Mouse (Mus musculus) intestine, postnatal 0 days (tissue): ENCODE results near the gene Ces2h. TPM values are rescaled to one million over a fixed set of nuclear protein-coding genes. Genes with fewer than 3 reads are reported as not detected.

Source experiments
- ATAC-seq: fragments of 200-750 bp; cut with Nextera tagmentation; 2 replicates; pipeline ENCODE4 v1.8.0; 2017; ENCODE audit warnings: mild to moderate bottlenecking, moderate TSS enrichment, moderate library complexity
- H3K27ac ChIP-seq: fragments of 300-500 bp; sonication (generic); 2 replicates; pipeline ENCODE4 v1.5.1; 2014; ENCODE audit warnings: mild to moderate bottlenecking, low read depth, low read length, moderate library complexity
- H3K27me3 ChIP-seq: fragments of 300-500 bp; sonication (generic); replicated peaks from 2 replicates; pipeline ENCODE4 v1.6.1; 2014; ENCODE audit warnings: low read length, mixed read lengths; ENCODE audit not compliant: control insufficient read depth, insufficient read depth
- H3K36me3 ChIP-seq: fragments of 300-500 bp; sonication (generic); 2 replicates; pipeline ENCODE4 v1.6.1; 2014; ENCODE audit warnings: mild to moderate bottlenecking, moderate library complexity; ENCODE audit not compliant: control insufficient read depth, insufficient read depth
- H3K4me1 ChIP-seq: fragments of 300-500 bp; sonication (generic); replicated peaks from 2 replicates; pipeline ENCODE4 v1.6.1; 2014; ENCODE audit warnings: antibody characterized with exemption, low read length, mixed read lengths; ENCODE audit not compliant: control insufficient read depth, insufficient read depth
- H3K4me2 ChIP-seq: fragments of 300-500 bp; sonication (generic); replicated peaks from 2 replicates; pipeline ENCODE4 v1.6.1; 2014; ENCODE audit warnings: low read depth, mild to moderate bottlenecking, moderate library complexity
- H3K4me3 ChIP-seq: fragments of 300-500 bp; sonication (generic); 2 replicates; pipeline ENCODE4 v1.5.1; 2014; ENCODE audit warnings: low read depth, low read length
- H3K9ac ChIP-seq: fragments of 300-500 bp; sonication (generic); 2 replicates; pipeline ENCODE4 v1.6.1; 2014; ENCODE audit warnings: mild to moderate bottlenecking, low read depth, low read length
- H3K9me3 ChIP-seq: fragments of 300-500 bp; sonication (generic); 2 replicates; pipeline ENCODE4 v1.6.1; 2016; ENCODE audit warnings: mixed run types; ENCODE audit not compliant: control insufficient read depth
- CTCF ChIP-seq: sonication (generic); IDR thresholded peaks from 2 replicates; pipeline ENCODE4 v1.5.1; 2016; ENCODE audit warnings: low read depth, mild to moderate bottlenecking, control low read depth, antibody characterized with exemption, moderate library complexity
- WGBS: fragments of 180-500 bp; shearing (Covaris S2); extraction: QIAGEN DNeasy Blood & Tissue Kit; methylation state at CpG from one replicate; pipeline ENCODE4 v1.1.7; 2014; 5-methylcytosine and 5-hydroxymethylcytosine counted together
- polyA plus RNA-seq: library from polyadenylated mRNA; unstranded; fragments of >200 nt; fragmentation: Nextera tagmentation; extraction: Ambion mirVana; gene quantifications from 2 replicates; pipeline ENCODE4 v1.2.1, GENCODE M21; 2015

Gene Ces2h
- polyA plus RNA-seq, 1 experiment from 2014 or later = not detected

- H3K4me2 ChIP-seq = no peak overlapping the region
- 0 out of 2 replicates have a peak, but pooled peaks have one; percentile 43 for ATAC-seq
- H3K9me3 ChIP-seq = no peaks in the 10 kb centered on the region
- H3K36me3 ChIP-seq = no peaks in the 10 kb centered on the region
- H3K27ac ChIP-seq = no peak overlapping the region
- H3K9ac ChIP-seq = no peak overlapping the region
- H3K27me3 ChIP-seq = no peaks in the 10 kb centered on the region
- TF ChIP-seq CTCF = no peak
- WGBS = 50% methylated on average over 6 of the region's 6 CpGs
- H3K4me1 ChIP-seq = peaks cover 6% of the 10 kb centered on the region; the same call in 1 of the 2 replicates
- H3K4me3 ChIP-seq = no peak overlapping the region
Observed at GRCm38 (mm10) chr8:104998191-104998590, 2.5 kb upstream of the Ces2h start.

- no peaks in the 10 kb centered on the region for H3K27me3 ChIP-seq
- no peak overlapping the region for H3K4me2 ChIP-seq
- TF ChIP-seq CTCF = no peak
- ATAC-seq = peak; percentile 48; the same call in 1 of the 2 replicates
- no peak overlapping the region for H3K27ac ChIP-seq
- H3K9me3 ChIP-seq = no peaks in the 10 kb centered on the region
- H3K9ac ChIP-seq = no peak overlapping the region
- WGBS = 51% methylated on average over 6 of the region's 6 CpGs
- no peaks in the 10 kb centered on the region for H3K36me3 ChIP-seq
- no peak overlapping the region for H3K4me3 ChIP-seq
- peaks cover 6% of the 10 kb centered on the region; the same call in 1 of the 2 replicates for H3K4me1 ChIP-seq
Observed at GRCm38 (mm10) chr8:104999183-104999582, 1.5 kb upstream of the Ces2h start.

GRCm38 (mm10) chr8:105010000-105010399 lies 9.3 kb downstream of the Ces2h start:
- no peak for TF ChIP-seq CTCF
- no peaks in the 10 kb centered on the region for H3K36me3 ChIP-seq
- no peak overlapping the region for H3K27ac ChIP-seq
- WGBS = 55% methylated on average over 2 of the region's 2 CpGs
- H3K9me3 ChIP-seq = no peaks in the 10 kb centered on the region
- no peak overlapping the region for H3K4me3 ChIP-seq
- no peak for ATAC-seq
- H3K4me2 ChIP-seq = no peak overlapping the region
- no peaks in the 10 kb centered on the region for H3K4me1 ChIP-seq
- H3K27me3 ChIP-seq = no peaks in the 10 kb centered on the region
- no peak overlapping the region for H3K9ac ChIP-seq

GRCm38 (mm10) chr8:105011136-105011535 lies 10.5 kb downstream of the Ces2h start:
- H3K9me3 ChIP-seq = no peaks in the 10 kb centered on the region
- peak; percentile 50 for TF ChIP-seq CTCF
- H3K9ac ChIP-seq = no peak overlapping the region
- H3K4me1 ChIP-seq = no peaks in the 10 kb centered on the region
- no peaks in the 10 kb centered on the region for H3K27me3 ChIP-seq
- H3K4me3 ChIP-seq = no peak overlapping the region
- 80% methylated on average over 12 of the region's 12 CpGs for WGBS
- H3K36me3 ChIP-seq = no peaks in the 10 kb centered on the region
- H3K27ac ChIP-seq = no peak overlapping the region
- ATAC-seq = no peak
- H3K4me2 ChIP-seq = no peak overlapping the region

GRCm38 (mm10) chr8:105014391-105014790 lies 13.7 kb downstream of the Ces2h start:
- Histone ChIP-seq H3K4me1 (no peaks in the 10 kb centered on the region), H3K36me3 (no peaks in the 10 kb centered on the region), H3K9me3 (no peaks in the 10 kb centered on the region), H3K4me3 (no peak overlapping the region), H3K4me2 (no peak overlapping the region), H3K27ac (no peak overlapping the region), H3K27me3 (no peaks in the 10 kb centered on the region), H3K9ac (no peak overlapping the region)
- no peak for TF ChIP-seq CTCF
- 97% methylated on average over 5 of the region's 5 CpGs for WGBS
- ATAC-seq = no peak

- no peaks in the 10 kb centered on the region for H3K9me3 ChIP-seq
- H3K4me3 ChIP-seq = no peak overlapping the region
- no peak for TF ChIP-seq CTCF
- no peaks in the 10 kb centered on the region for H3K27me3 ChIP-seq
- H3K27ac ChIP-seq = no peak overlapping the region
- no peaks in the 10 kb centered on the region for H3K36me3 ChIP-seq
- ATAC-seq = no peak
- H3K4me1 ChIP-seq = no peaks in the 10 kb centered on the region
- no peak overlapping the region for H3K9ac ChIP-seq
- H3K4me2 ChIP-seq = no peak overlapping the region
- WGBS = 52% methylated on average over 1 of the region's 1 CpGs
Observed at GRCm38 (mm10) chr8:105021954-105022353, 21.3 kb downstream of the Ces2h start.

- no peaks in the 10 kb centered on the region for H3K36me3 ChIP-seq
- TF ChIP-seq CTCF = peak; percentile 37; the same call in 1 of the 2 replicates
- WGBS = 48% methylated on average over 1 of the region's 1 CpGs
- H3K4me1 ChIP-seq = no peaks in the 10 kb centered on the region
- H3K27me3 ChIP-seq = no peaks in the 10 kb centered on the region
- H3K4me2 ChIP-seq = no peak overlapping the region
- no peak overlapping the region for H3K27ac ChIP-seq
- no peaks in the 10 kb centered on the region for H3K9me3 ChIP-seq
- no peak for ATAC-seq
- no peak overlapping the region for H3K9ac ChIP-seq
- H3K4me3 ChIP-seq = no peak overlapping the region
Observed at GRCm38 (mm10) chr8:105023087-105023486, 22.4 kb downstream of the Ces2h start.
